Mouse (Mus musculus) inflammation-experienced regulatory T-cells, adult 6 months (primary cell): ENCODE results near the gene Mas1. TPM values are rescaled to one million over a fixed set of nuclear protein-coding genes. Genes with fewer than 3 reads are reported as not detected.

Experiments
- ATAC-seq: one replicate; pipeline ENCODE4 v1.8.0; 2017
- polyA plus RNA-seq, 3 experiments: library from polyadenylated mRNA; unstranded; fragments of 100-300 nt; shearing (Covaris generic); gene quantifications; one replicate each; pipeline ENCODE4 v1.2.1; 2017

The Mas1 gene
- polyA plus RNA-seq, 3 experiments from 2014 or later = 0.39 TPM; not detected in 2

DNA sequence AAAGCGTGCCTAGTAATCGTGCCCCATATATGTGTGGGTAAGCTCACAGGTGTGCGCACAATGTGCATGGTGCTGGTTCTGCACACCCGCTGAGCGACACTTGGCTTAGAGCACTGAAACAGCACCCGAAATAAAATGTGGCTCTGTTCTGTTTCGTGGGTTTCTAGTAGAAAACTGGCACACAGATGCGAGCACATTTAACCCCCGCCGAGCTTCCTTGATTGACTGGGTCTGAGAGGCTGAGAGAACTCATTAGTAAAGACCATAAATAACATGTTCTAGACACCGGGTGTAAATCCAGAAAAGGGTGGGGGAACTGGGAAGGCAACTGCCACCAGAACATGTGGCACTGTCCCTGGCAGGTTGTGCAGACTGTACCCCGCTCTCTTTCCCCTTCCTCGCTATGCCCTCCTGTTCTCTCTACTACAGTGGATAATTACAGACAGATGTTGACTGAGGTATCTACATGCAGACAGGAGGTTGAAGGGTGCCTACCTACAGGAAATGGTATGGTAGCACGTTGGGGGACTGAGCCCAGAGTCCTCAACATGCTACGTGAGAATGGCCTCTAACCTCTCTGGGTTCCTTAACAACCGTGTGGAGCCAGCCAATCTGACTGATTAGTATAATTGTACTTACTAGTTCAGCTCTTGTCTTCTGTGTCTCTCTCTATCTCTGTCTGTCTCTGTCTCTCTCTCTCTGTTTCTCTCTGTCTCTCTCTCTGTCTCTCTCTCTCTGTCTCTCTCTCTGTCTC, 4.5 kb upstream of the Mas1 start:
- no peak for ATAC-seq

- ATAC-seq = no peak
These were observed 697 bp upstream of the Mas1 start for GRCm38 (mm10) chr17:12868640-12869039.

- no peak for ATAC-seq
These were observed 1.1 kb downstream of the Mas1 start for GRCm38 (mm10) chr17:12866853-12867252.

DNA sequence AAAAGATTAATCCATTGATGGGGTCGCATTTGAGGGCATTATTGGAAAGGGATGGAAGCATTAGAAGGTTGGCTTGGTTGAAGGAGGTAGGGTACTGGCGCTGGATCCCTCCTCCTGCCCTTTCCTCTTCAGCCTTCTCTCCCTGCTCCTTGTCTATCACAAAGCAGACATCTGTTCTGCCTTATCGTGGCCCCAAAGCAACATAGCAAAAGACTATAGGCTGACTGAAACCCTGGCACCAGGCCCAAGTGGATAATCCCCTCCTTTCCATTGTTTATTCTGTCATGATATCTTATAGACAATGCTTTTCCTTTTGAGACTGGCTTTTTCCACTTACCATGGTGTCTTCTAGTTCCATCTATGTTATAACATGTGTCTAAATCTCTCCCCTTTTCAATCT, 2.5 kb downstream of the Mas1 start:
- ATAC-seq = no peak

DNA sequence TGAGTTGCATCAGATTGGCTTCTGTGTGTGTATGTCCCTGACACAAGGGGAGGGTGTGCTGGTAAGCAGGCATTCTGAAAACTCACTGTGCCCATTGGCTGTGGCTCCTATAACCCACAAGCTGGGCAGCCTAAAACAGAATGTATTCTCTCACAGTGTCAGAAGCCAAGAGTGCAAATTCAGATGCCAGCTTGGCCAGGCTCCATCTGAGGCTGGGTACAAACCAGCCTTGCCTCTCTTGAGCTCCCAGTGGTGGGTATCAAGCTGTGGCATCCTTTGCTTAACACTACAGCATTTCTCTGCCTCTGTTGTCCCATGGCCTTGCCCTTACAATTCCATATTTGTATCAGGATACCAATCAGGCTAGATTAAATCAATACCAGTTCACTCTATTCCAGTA, 3.8 kb downstream of the Mas1 start:
- ATAC-seq = no peak

DNA sequence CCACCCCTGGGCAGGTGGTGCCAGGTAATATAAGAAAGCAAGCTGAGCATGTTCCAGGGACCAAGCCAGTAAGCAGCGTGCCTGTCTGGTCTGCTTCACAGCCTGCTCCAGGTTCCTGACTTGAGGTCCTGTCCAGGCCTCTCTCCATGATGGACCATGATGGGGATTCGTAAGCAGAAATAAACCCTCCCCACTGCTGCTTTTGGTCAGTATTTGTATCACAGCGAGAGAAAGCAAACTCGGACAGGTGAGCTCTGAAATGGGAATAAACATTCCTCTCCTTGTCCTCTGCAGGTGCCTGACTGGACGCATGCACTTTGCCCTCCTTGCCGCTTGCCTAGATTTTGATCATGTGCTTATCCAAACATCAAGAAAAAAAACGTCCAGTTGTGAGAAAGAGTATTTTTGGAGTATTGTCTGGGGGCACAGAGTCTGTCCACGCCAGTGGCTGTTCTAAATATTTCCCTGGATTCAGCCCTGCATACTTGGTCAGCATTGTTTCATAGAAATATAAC, 8.9 kb downstream of the Mas1 start:
- no peak for ATAC-seq

DNA sequence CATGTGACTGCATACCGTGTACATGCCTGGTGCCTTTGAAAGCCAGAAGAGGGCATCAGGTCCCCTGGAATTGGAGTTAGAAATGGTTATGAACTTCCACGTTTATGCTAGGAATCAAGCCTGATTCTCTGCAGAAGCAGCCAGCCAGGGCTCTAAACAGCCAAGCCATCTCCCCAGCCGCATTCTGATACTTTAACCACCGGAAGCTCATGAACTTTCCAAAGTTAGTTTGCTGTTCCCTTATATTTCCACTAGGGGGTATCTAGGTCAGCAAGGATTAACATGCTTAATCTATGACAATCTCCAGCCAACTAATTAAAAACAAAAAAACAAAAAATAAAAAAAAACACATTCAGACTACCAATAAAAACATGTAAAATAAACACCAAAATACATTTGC, 9.9 kb downstream of the Mas1 start:
- ATAC-seq = peak; percentile 89

DNA sequence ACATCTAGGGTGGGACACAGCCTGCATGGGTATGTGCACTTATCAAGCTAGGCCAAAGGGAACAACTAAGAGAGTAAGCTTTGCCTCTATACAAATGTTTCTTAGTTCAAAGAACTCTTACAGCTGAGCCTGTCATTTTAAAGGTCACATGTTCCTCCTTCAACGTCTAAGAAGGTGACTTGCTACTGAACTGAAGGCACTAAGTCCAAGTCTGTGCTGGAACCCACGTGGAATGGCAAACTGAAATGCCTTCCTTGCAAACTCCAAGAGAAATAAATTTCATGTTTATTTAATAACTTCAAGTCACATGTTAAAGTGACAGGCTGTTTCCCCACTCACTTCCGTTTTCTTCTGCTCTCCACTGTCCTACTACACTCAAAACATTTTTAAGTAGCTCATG, 10.5 kb downstream of the Mas1 start:
- ATAC-seq = no peak

- ATAC-seq = no peak
These were observed 13.6 kb downstream of the Mas1 start for GRCm38 (mm10) chr17:12854386-12854785.

DNA sequence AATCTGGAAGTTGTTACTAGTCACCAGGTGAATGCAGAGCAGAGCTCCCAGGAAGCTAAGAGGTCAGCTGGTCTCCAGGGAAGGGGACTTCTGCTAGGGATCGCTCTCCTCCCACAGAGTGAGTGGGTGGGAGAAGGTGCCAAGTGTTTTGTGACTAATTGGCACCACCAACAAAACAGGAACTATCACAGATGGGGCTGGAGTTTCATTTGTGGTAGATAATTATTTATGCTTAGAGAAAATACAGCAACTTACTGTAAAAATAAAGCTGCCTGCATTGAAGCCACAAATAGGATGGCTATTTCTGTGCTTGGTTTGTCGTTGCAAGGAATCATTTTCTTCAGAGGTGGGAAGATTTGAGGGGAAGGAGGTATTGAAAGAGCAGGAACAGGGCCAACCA, 14.1 kb downstream of the Mas1 start:
- ATAC-seq = no peak

GRCm38 (mm10) chr17:12851689-12852088, 16.3 kb downstream of the Mas1 start:
- no peak for ATAC-seq

DNA sequence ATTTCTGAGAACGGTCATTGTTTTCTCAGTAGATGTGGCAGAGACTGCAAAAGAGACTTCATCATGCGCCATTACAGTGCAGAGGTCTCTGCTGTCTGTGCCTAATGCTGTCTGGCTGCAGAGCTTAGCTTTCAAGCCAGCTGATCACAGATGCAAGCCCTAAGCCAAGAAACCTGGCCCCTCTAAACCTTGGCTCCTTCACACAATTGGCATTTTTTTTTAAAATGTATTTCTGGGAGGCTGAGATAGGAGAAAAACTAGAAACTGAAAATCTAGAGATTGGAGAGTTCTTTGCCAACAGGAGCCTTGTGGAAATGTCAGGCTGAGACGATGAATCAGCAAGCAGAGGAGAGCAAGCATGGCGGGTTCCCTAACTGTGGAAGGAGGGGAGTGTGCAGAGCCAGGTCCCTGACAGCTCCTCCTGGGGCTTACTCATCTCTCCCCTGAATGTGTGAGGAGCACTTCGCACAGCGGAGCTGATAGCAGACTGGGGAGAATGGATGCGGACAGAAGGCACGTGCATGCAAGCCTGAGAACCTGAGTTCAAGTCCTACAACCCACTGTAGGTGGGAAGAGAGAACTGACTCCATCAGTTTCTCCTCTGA, 18.1 kb downstream of the Mas1 start:
- ATAC-seq = no peak

DNA sequence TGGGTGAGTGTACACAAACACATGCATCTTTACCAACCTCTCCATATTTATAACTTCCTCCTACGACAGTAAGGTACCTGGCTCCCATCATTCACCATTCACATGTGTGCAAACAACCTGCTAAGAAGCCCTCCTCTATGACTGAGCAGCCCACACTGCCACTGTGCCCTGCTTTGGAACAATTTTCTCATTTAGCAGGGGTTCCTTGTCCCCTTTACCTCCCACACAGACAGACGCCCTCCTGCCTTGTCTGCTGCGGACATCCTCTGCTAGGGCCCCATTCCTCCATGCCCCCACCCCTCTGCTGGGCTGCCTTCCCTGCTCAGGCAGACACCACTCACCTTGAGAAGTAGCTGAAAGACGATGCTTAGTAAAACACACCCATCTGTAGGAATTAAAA, 20.2 kb downstream of the Mas1 start:
- no peak for ATAC-seq

DNA sequence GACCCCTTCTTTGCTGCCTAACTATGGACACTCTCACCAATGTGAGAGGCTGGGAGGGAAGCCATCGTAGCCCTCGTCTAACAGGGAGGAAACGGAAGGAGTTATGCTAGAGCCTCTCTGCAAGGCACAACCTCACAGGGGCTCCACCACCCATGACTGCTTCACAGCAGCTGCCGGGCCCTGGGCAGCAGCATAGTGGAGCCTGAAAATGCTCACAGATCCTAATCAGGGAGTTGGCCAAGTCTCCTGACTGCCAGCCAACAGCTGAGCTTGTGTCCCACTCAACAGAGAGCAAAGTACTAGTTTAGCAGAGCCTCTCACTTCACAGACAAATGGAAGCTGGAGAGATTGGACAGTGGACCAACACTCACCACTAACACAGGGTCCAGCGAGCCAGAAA, 21.5 kb downstream of the Mas1 start:
- ATAC-seq = no peak

GRCm38 (mm10) chr17:12845862-12846261, 22.1 kb downstream of the Mas1 start:
- no peak for ATAC-seq

DNA sequence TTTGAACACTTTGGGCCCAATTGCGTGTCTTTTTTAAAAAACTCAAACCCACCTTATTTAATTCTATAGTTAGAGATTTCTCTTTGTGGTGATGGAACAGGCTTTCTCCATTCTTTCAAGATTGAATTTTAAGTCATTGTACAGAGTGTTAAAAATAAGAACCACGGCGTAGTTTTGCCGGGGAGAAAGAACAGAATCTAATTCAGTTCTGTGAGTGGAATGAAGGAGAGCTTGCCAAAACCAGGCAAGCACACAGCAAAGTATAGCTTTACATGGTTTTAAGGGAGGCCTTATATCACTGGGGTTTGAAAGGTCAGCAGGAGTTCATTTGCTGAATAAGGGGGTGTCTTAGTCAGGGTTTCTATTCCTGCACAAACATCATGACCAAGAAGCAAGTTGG, 23.4 kb downstream of the Mas1 start:
- ATAC-seq = no peak

GRCm38 (mm10) chr17:12843826-12844225, 24.1 kb downstream of the Mas1 start:
- ATAC-seq = no peak

DNA sequence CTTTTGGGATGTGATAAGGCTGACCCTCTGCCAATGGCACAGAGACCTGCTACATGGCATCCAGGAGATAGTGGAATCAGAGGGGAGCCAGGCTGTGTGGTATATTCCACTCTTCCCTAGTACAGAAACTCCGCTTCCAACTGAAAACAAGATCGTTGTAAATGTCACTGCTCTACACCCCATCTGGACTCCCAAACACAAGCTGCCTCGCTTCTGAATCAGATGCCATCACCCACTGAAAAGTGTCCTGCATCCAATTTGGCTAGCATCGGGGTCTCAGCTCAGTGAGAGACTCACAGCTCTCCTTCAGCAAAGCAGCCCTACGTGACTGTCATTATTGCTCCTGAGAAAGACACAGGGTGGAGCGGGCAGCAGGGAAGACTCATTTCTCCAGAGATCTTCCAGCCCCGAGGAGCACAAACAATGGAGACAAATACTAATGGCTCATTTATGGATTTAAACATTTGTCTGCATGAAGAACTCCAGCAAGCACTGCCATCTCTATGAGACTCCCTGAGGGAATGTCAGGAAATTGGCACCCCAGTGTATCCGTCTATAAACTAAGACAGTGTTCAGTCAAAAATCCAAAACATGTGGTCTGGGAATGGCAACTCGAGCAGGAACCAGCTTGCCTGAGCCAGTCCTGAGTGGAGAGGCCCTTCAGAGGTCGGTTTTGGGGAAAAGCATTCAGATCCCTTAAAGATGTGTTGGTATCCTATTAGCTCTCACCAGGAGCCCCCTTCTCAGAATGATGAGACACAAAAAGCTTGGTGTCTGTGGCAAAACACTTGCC, 28.3 kb downstream of the Mas1 start:
- ATAC-seq = no peak

- ATAC-seq = no peak
These were observed 32.2 kb downstream of the Mas1 start for GRCm38 (mm10) chr17:12835738-12836137.

- no peak for ATAC-seq
These were observed 33.1 kb downstream of the Mas1 start for GRCm38 (mm10) chr17:12834826-12835225.

- no peak for ATAC-seq
These were observed 33.6 kb downstream of the Mas1 start for GRCm38 (mm10) chr17:12834317-12834716.

GRCm38 (mm10) chr17:12832657-12833056, 35.3 kb downstream of the Mas1 start:
- ATAC-seq = no peak

DNA sequence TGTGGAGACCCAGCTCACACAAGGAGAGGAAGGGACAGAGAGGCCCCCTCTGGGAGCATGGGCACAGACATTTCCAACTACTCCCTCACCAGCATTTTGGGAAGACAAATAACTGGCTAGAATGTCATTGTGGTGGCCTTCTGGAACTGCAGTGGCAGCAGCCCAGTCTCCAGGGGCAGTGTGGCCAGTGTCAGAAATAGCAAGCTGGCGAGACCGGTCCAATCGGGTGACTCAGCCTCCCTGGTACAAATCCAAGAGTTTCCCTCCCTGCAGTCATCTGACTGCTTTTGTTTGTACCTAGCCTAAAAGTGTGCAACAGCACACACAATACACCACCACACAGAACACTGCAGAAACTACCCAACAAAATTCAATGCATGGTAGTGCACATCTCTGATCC, 35.7 kb downstream of the Mas1 start:
- ATAC-seq = no peak

DNA sequence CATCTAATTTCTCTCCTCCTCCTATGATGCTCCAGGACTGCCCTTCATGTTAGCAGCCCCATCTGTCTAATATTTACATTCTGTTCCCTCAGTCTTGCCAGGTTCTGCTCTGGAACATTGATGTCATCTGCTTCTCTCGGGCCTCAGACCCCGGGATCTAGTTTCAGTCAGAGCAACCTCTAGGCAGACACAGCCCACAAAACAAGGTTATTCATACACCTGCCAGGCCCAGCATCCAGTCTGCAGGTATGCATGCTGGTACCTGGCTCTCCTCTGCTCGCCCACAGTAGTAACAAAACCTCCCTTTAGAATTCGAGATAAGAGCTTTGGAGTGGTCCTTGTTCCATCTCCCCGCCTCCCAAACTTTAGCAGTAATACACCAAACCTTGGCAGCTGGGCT, 37.6 kb downstream of the Mas1 start:
- no peak for ATAC-seq
